Comparison of ENCODE assay signal across 8 mouse cellular contexts in the genomic region with DNA sequence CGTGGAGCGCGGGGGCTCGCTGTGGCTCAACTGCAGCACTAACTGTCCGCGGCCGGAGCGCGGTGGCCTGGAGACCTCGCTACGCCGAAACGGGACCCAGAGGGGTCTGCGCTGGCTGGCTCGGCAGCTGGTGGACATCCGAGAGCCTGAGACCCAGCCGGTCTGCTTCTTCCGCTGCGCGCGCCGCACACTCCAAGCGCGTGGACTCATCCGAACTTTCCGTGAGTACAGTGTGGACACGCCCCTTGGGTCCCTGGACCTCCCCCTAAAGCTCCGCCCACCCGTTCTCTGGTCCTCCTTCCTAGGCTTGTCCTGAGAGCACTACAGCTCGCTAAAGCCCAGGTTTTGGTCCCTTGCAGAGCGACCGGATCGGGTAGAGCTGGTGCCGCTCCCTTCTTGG. TPM values are rescaled to one million over a fixed set of nuclear protein-coding genes. Genes with fewer than 3 reads are reported as not detected.
A peak's percentile ranks its signal among the peaks of the same experiment; 100 is the strongest.
DNase-seq lines count a peak whose midpoint lies in the region; ATAC-seq and TF ChIP-seq lines count a peak whose summit lies in the region.

No protein-coding gene starts in this region.

- H3K9ac ChIP-seq in embryonic facial prominence, embryonic 13.5 days: peak overlapping the region; percentile 61
- H3K9ac ChIP-seq in heart, embryonic 12.5 days: peak overlapping the region; percentile 22; the same call in 1 of the 2 replicates
- peak overlapping the region; percentile 54 for H3K9ac ChIP-seq in kidney, embryonic 16.5 days (replicated peaks; ENCODE audit: low read length)
- peak overlapping the region; percentile 86 for H3K9ac ChIP-seq in liver, embryonic 15.5 days

- TF ChIP-seq POLR2A in thymus, adult 2 months (IDR thresholded peaks at IDR 0.05; ENCODE audit: control insufficient read depth, extremely low read depth, insufficient read depth, low read length, poor library complexity): no peak

- no peaks in the 10 kb centered on the region for H3K9me3 ChIP-seq in embryonic facial prominence, embryonic 13.5 days
- H3K9me3 ChIP-seq in heart, embryonic 12.5 days (replicated peaks): no peaks in the 10 kb centered on the region
- no peaks in the 10 kb centered on the region for H3K9me3 ChIP-seq in kidney, embryonic 16.5 days (ENCODE audit: low read length)
- H3K9me3 ChIP-seq in liver, embryonic 15.5 days (replicated peaks): no peaks in the 10 kb centered on the region

- peak; percentile 49 for ATAC-seq in embryonic facial prominence, embryonic 13.5 days (ENCODE audit: insufficient number of reproducible peaks, insufficient read depth, low FRiP score, low TSS enrichment, low read depth)
- peak; percentile 64 for ATAC-seq in heart, embryonic 12.5 days (ENCODE audit: insufficient number of reproducible peaks, low FRiP score)
- ATAC-seq in kidney, embryonic 16.5 days (ENCODE audit: low FRiP score, low TSS enrichment): peak; percentile 74
- ATAC-seq in liver, embryonic 15.5 days (ENCODE audit: insufficient read depth): peak; percentile 20; the same call in 1 of the 2 replicates

- no peak for TF ChIP-seq CTCF in thymus, adult 2 months (IDR thresholded peaks at IDR 0.05; ENCODE audit: borderline replicate concordance, control insufficient read depth, extremely low read depth, insufficient read depth, low read length, poor library complexity)

- peaks cover 72% of the 10 kb centered on the region for H3K4me1 ChIP-seq in embryonic facial prominence, embryonic 13.5 days
- H3K4me1 ChIP-seq in heart, embryonic 12.5 days (replicated peaks): peaks cover 76% of the 10 kb centered on the region
- H3K4me1 ChIP-seq in kidney, embryonic 16.5 days (ENCODE audit: insufficient read depth, low read length): peaks cover 67% of the 10 kb centered on the region
- H3K4me1 ChIP-seq in liver, embryonic 15.5 days (replicated peaks): peaks cover 93% of the 10 kb centered on the region
- peaks cover 39% of the 10 kb centered on the region for H3K4me1 ChIP-seq in thymus, adult 2 months (replicated peaks; ENCODE audit: control insufficient read depth, insufficient read depth, low read length)

- peak; percentile 89 to 91 for DNase-seq in B cell, adult 2 months
- DNase-seq in WW6 (ENCODE audit: low read depth, low spot score): peak; percentile 83
- peak; percentile 78 for DNase-seq in neural tube, embryonic 10.5 days (ENCODE audit: extremely low spot score, low spot score)
- peak; percentile 63 for DNase-seq in thymus, adult 2 months

- WGBS in embryonic facial prominence, embryonic 13.5 days: under 1% methylated on average over 34 of the region's 34 CpGs
- WGBS in heart, embryonic 12.5 days: under 1% methylated on average over 33 of the region's 34 CpGs
- under 1% methylated on average over 34 of the region's 34 CpGs for WGBS in kidney, embryonic 16.5 days
- under 1% methylated on average over 34 of the region's 34 CpGs for WGBS in liver, embryonic 15.5 days (ENCODE audit: insufficient replicate concordance)
- WGBS in thymus, adult 2 months: under 1% methylated on average over 34 of the region's 34 CpGs

- H3K27ac ChIP-seq in embryonic facial prominence, embryonic 13.5 days: no peak overlapping the region
- H3K27ac ChIP-seq in heart, embryonic 12.5 days (ENCODE audit: poor library complexity, severe bottlenecking): no peak overlapping the region
- no peak overlapping the region for H3K27ac ChIP-seq in kidney, embryonic 16.5 days (ENCODE audit: low read length)
- H3K27ac ChIP-seq in liver, embryonic 15.5 days (replicated peaks): no peak overlapping the region
- H3K27ac ChIP-seq in thymus, adult 2 months (ENCODE audit: control insufficient read depth, insufficient read depth, low read length): no peak overlapping the region

- peak overlapping the region; percentile 99 for H3K4me2 ChIP-seq in embryonic facial prominence, embryonic 13.5 days
- H3K4me2 ChIP-seq in heart, embryonic 12.5 days: peak overlapping the region; percentile 94
- H3K4me2 ChIP-seq in kidney, embryonic 16.5 days (replicated peaks; ENCODE audit: low read depth, low read length): peak overlapping the region; percentile 90
- peak overlapping the region; percentile 100 for H3K4me2 ChIP-seq in liver, embryonic 15.5 days

- H3K36me3 ChIP-seq in embryonic facial prominence, embryonic 13.5 days: no peaks in the 10 kb centered on the region
- H3K36me3 ChIP-seq in heart, embryonic 12.5 days: no peaks in the 10 kb centered on the region
- H3K36me3 ChIP-seq in kidney, embryonic 16.5 days (ENCODE audit: insufficient read depth, low read length): no peaks in the 10 kb centered on the region
- no peaks in the 10 kb centered on the region; the same call in 1 of the 2 replicates for H3K36me3 ChIP-seq in liver, embryonic 15.5 days (replicated peaks)
- no peaks in the 10 kb centered on the region for H3K36me3 ChIP-seq in thymus, adult 2 months (ENCODE audit: control insufficient read depth, insufficient read depth, low read length)

- H3K27me3 ChIP-seq in embryonic facial prominence, embryonic 13.5 days: peaks cover 97% of the 10 kb centered on the region
- H3K27me3 ChIP-seq in heart, embryonic 12.5 days (replicated peaks): peaks cover 84% of the 10 kb centered on the region
- H3K27me3 ChIP-seq in kidney, embryonic 16.5 days (ENCODE audit: insufficient read depth, low read length): peaks cover 64% of the 10 kb centered on the region
- peaks cover 67% of the 10 kb centered on the region for H3K27me3 ChIP-seq in liver, embryonic 15.5 days
- peaks cover 39% of the 10 kb centered on the region for H3K27me3 ChIP-seq in thymus, adult 2 months (ENCODE audit: control insufficient read depth, insufficient read depth, low read length)

- peak overlapping the region; percentile 53 for H3K4me3 ChIP-seq in embryonic facial prominence, embryonic 13.5 days
- H3K4me3 ChIP-seq in heart, embryonic 12.5 days: peak overlapping the region; percentile 55
- H3K4me3 ChIP-seq in kidney, embryonic 16.5 days (ENCODE audit: low read length): peak overlapping the region; percentile 60
- peak overlapping the region; percentile 77 for H3K4me3 ChIP-seq in liver, embryonic 15.5 days (replicated peaks)
- H3K4me3 ChIP-seq in thymus, adult 2 months (ENCODE audit: control insufficient read depth, insufficient read depth, low read length): peak overlapping the region; percentile 39

RNA-seq across cellular contexts. Expression of a gene that starts 1.3 kb away (rescaled TPM):
- polyA plus RNA-seq in embryonic facial prominence, embryonic 13.5 days (2015; fragmentation: Nextera tagmentation; extraction: Ambion mirVana): 0.13 and 0.21 TPM in 2 replicates
- polyA plus RNA-seq in heart, embryonic 12.5 days (2016; fragmentation: Nextera tagmentation; extraction: Ambion mirVana): not detected in 2 replicates
- polyA plus RNA-seq in kidney, embryonic 16.5 days (2015; fragmentation: Nextera tagmentation; extraction: Ambion mirVana): 0.39 and 0.45 TPM in 2 replicates
- polyA plus RNA-seq in liver, embryonic 15.5 days (2015; fragmentation: Nextera tagmentation; extraction: Ambion mirVana): 0.25 and 0.43 TPM in 2 replicates
- 0.63 and 1.0 TPM in 2 replicates for polyA plus RNA-seq in thymus, adult 2 months (2012; rRNA removed)

RNA-seq across cellular contexts. Expression of a gene that starts 4.0 kb away (rescaled TPM):
- polyA plus RNA-seq in embryonic facial prominence, embryonic 13.5 days (2015; fragmentation: Nextera tagmentation; extraction: Ambion mirVana): 0.27 and 2.6 TPM in 2 replicates
- 5.6 and 8.1 TPM in 2 replicates for polyA plus RNA-seq in heart, embryonic 12.5 days (2016; fragmentation: Nextera tagmentation; extraction: Ambion mirVana)
- 0.84 and 0.91 TPM in 2 replicates for polyA plus RNA-seq in kidney, embryonic 16.5 days (2015; fragmentation: Nextera tagmentation; extraction: Ambion mirVana)
- polyA plus RNA-seq in liver, embryonic 15.5 days (2015; fragmentation: Nextera tagmentation; extraction: Ambion mirVana): 195 and 201 TPM in 2 replicates
- polyA plus RNA-seq in thymus, adult 2 months (2012; rRNA removed): 0.26 and 0.71 TPM in 2 replicates

RNA-seq across cellular contexts. Expression of a gene that starts 17.4 kb away (rescaled TPM):
- 13.4 and 15.4 TPM in 2 replicates for polyA plus RNA-seq in embryonic facial prominence, embryonic 13.5 days (2015; fragmentation: Nextera tagmentation; extraction: Ambion mirVana)
- polyA plus RNA-seq in heart, embryonic 12.5 days (2016; fragmentation: Nextera tagmentation; extraction: Ambion mirVana): 8.9 and 9.3 TPM in 2 replicates
- polyA plus RNA-seq in kidney, embryonic 16.5 days (2015; fragmentation: Nextera tagmentation; extraction: Ambion mirVana): 14.2 and 18.0 TPM in 2 replicates
- polyA plus RNA-seq in liver, embryonic 15.5 days (2015; fragmentation: Nextera tagmentation; extraction: Ambion mirVana): 10.2 and 11.3 TPM in 2 replicates
- 78.1 and 90.8 TPM in 2 replicates for polyA plus RNA-seq in thymus, adult 2 months (2012; rRNA removed)

RNA-seq across cellular contexts. Expression of a gene that starts 30.6 kb away (rescaled TPM):
- polyA plus RNA-seq in embryonic facial prominence, embryonic 13.5 days (2015; fragmentation: Nextera tagmentation; extraction: Ambion mirVana): 142 TPM in 2 replicates
- polyA plus RNA-seq in heart, embryonic 12.5 days (2016; fragmentation: Nextera tagmentation; extraction: Ambion mirVana): 123 and 126 TPM in 2 replicates
- polyA plus RNA-seq in kidney, embryonic 16.5 days (2015; fragmentation: Nextera tagmentation; extraction: Ambion mirVana): 161 and 169 TPM in 2 replicates
- 62.1 and 66.9 TPM in 2 replicates for polyA plus RNA-seq in liver, embryonic 15.5 days (2015; fragmentation: Nextera tagmentation; extraction: Ambion mirVana)
- 125 and 140 TPM in 2 replicates for polyA plus RNA-seq in thymus, adult 2 months (2012; rRNA removed)

RNA-seq across cellular contexts. Expression of a gene that starts 33.8 kb away (rescaled TPM):
- polyA plus RNA-seq in embryonic facial prominence, embryonic 13.5 days (2015; fragmentation: Nextera tagmentation; extraction: Ambion mirVana): 1.3 TPM in 1 of 2 replicates, not detected in the other
- 1.0 and 1.1 TPM in 2 replicates for polyA plus RNA-seq in heart, embryonic 12.5 days (2016; fragmentation: Nextera tagmentation; extraction: Ambion mirVana)
- 0.59 and 0.64 TPM in 2 replicates for polyA plus RNA-seq in kidney, embryonic 16.5 days (2015; fragmentation: Nextera tagmentation; extraction: Ambion mirVana)
- polyA plus RNA-seq in liver, embryonic 15.5 days (2015; fragmentation: Nextera tagmentation; extraction: Ambion mirVana): 0.63 TPM in 1 of 2 replicates, not detected in the other
- polyA plus RNA-seq in thymus, adult 2 months (2012; rRNA removed): 0.79 and 1.1 TPM in 2 replicates

Comparison
In these comparisons a context has a peak if more than half of its experiments do, and no peak if none do; other contexts are left out.
1. ATAC-seq: peak in every context shown above with its lines; median percentile 74 in kidney, embryonic 16.5 days; 64 in heart, embryonic 12.5 days; 49 in embryonic facial prominence, embryonic 13.5 days; 20 in liver, embryonic 15.5 days.
2. H3K9ac ChIP-seq: peak in every context shown above with its lines; median percentile 86 in liver, embryonic 15.5 days; 61 in embryonic facial prominence, embryonic 13.5 days; 54 in kidney, embryonic 16.5 days; 22 in heart, embryonic 12.5 days.
3. RNA of a gene that starts 4.0 kb away (polyA plus RNA-seq): 195 to 201 TPM in liver, embryonic 15.5 days; 5.6 to 8.1 TPM in heart, embryonic 12.5 days, 0.84 to 0.91 TPM in kidney, embryonic 16.5 days, 0.26 to 0.71 TPM in thymus, adult 2 months and 0.27 to 2.6 TPM in embryonic facial prominence, embryonic 13.5 days; every median in the first group is over 10 times any median in the second.
4. Peak in every context shown above with its lines, with median percentiles within 50 percentile points of each other: DNase-seq, H3K4me2 ChIP-seq and H3K4me3 ChIP-seq.